Mouse (Mus musculus): ENCODE measurements around the gene Ppa1. TPM values are rescaled to one million over a fixed set of nuclear protein-coding genes. Genes with fewer than 3 reads are reported as not detected.
A peak's percentile ranks its signal among the peaks of the same experiment; 100 is the strongest.
"Not testable (repeated sequence)": the region's sequence is repeated elsewhere in the genome, so short reads cannot be mapped to it uniquely, and the experiment has no call there.

Ppa1 gene
- total RNA-seq (2012; rRNA removed): 165 and 262 TPM in 2 replicates

- Histone ChIP-seq H3K4me3 (ENCODE audit: insufficient read depth in 1 of 2, low read depth in 1 of 2, low read length in 2 of 2, poor library complexity in 1 of 2, severe bottlenecking in 1 of 2) (peak within 1 kb of the TSS; percentile 78 to 86), H3K9ac (ENCODE audit: insufficient read depth, low read depth, low read length, poor library complexity, severe bottlenecking) (peak within 1 kb of the TSS; percentile 91), H3K27ac (ENCODE audit: insufficient read depth, low read depth, low read length, poor library complexity, severe bottlenecking) (peak within 1 kb of the TSS; percentile 41), H3K9me3 (ENCODE audit: control insufficient read depth, insufficient read depth, low read depth, low read length) (no peaks in the 10 kb centered on the region), H3K36me3 (ENCODE audit: control insufficient read depth, insufficient read depth, low read length, poor library complexity, severe bottlenecking) (peaks cover 4% of the 10 kb centered on the region; the same call in 1 of the 2 replicates), H3K4me1 (ENCODE audit: control insufficient read depth in 2 of 2, insufficient read depth in 2 of 2, low read length in 2 of 2, poor library complexity in 1 of 2) (peaks cover 3 to 7% of the 10 kb centered on the region in 2 experiments; a peak in 2 of 4 replicates)
- DNase-seq (ENCODE audit: low read depth, low spot score): peak; percentile 83
- no peak for TF ChIP-seq ZC3H11A (IDR thresholded peaks at IDR 0.05; ENCODE audit: borderline replicate concordance, low read depth, low read length)
- TF ChIP-seq HCFC1 (IDR thresholded peaks at IDR 0.05; ENCODE audit: borderline replicate concordance, insufficient read depth, low read length): 0 out of 2 replicates have a peak, but pooled peaks have one; percentile 8
- in situ Hi-C loops (cut with MboI; ENCODE audit: low sequenced_read_pairs in 2 of 2, unreplicated experiment in 2 of 2): no loop called here
Observed at GRCm38 (mm10) chr10:61647790-61648736, at the start of gene Ppa1. Gene Ppa1, plus strand, starts transcription at chr10:61648552.

DNA sequence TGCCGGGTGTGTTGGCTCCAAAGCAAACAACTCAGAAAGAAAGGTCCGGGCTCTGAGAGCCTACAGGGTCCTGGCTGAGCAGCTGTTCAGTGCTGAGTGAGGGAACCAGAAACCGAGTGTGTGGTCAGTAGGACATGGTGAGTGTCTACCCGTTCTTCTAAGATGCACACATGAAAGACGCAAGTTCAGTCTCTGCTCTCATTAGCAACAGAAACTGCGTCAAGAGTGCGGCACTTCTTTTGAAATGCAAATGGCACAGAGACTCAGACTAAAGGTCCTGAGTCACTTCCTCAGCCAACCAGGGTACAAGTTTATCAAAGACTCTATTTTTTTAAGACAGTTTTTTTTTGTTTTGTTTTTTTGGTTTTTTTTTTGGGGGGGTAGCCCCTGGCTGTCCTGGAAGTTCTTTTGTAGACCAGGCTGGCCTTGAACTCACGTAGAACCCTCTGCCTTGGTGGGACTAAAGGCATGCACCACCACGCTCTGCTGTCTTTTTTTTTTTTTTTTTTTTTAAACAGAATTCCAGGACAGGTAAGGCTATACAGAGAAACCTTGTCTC is 48.7 kb upstream of the Ppa1 start:
- TF ChIP-seq CHD2 (IDR thresholded peaks at IDR 0.05; ENCODE audit: low read depth, low read length): no peak
- no peak for TF ChIP-seq ZC3H11A (IDR thresholded peaks at IDR 0.05; ENCODE audit: borderline replicate concordance, low read depth, low read length)
- no peak; the same call in 1 of the 2 replicates for TF ChIP-seq ZNF384 (IDR thresholded peaks at IDR 0.05; ENCODE audit: low read depth, low read length)
- no peak for TF ChIP-seq HCFC1 (IDR thresholded peaks at IDR 0.05; ENCODE audit: borderline replicate concordance, insufficient read depth, low read length)
- no peak for TF ChIP-seq MAFK (IDR thresholded peaks at IDR 0.05; ENCODE audit: insufficient read depth, low read depth, low read length)
- Histone ChIP-seq H3K27ac (ENCODE audit: insufficient read depth, low read depth, low read length, poor library complexity, severe bottlenecking) (no peak overlapping the region), H3K4me3 (ENCODE audit: insufficient read depth in 1 of 2, low read depth in 1 of 2, low read length in 2 of 2, poor library complexity in 1 of 2, severe bottlenecking in 1 of 2) (no peak overlapping the region), H3K9me3 (ENCODE audit: control insufficient read depth, insufficient read depth, low read depth, low read length) (no peaks in the 10 kb centered on the region), H3K4me1 (ENCODE audit: control insufficient read depth in 2 of 2, insufficient read depth in 2 of 2, low read length in 2 of 2, poor library complexity in 1 of 2) (peaks cover 0 to 3% of the 10 kb centered on the region in 2 experiments; a peak in 1 of 4 replicates), H3K9ac (ENCODE audit: insufficient read depth, low read depth, low read length, poor library complexity, severe bottlenecking) (no peak overlapping the region), H3K36me3 (ENCODE audit: control insufficient read depth, insufficient read depth, low read length, poor library complexity, severe bottlenecking) (no peaks in the 10 kb centered on the region)
- no peak for DNase-seq (ENCODE audit: low read depth, low spot score)
- in situ Hi-C loops (cut with MboI; ENCODE audit: low sequenced_read_pairs in 2 of 2, unreplicated experiment in 2 of 2): no loop called here

GRCm38 (mm10) chr10:61602283-61603033 is 45.9 kb upstream of the Ppa1 start:
- peak; percentile 86 for DNase-seq (ENCODE audit: low read depth, low spot score)
- H3K9me3 ChIP-seq (ENCODE audit: control insufficient read depth, insufficient read depth, low read depth, low read length): no peaks in the 10 kb centered on the region
- H3K4me3 ChIP-seq (ENCODE audit: insufficient read depth in 1 of 2, low read depth in 1 of 2, low read length in 2 of 2, poor library complexity in 1 of 2, severe bottlenecking in 1 of 2): peak overlapping the region; percentile 67 to 83
- H3K9ac ChIP-seq (ENCODE audit: insufficient read depth, low read depth, low read length, poor library complexity, severe bottlenecking): peak overlapping the region; percentile 46
- no peaks in the 10 kb centered on the region for H3K36me3 ChIP-seq (ENCODE audit: control insufficient read depth, insufficient read depth, low read length, poor library complexity, severe bottlenecking)
- in situ Hi-C loops (cut with MboI; ENCODE audit: low sequenced_read_pairs in 2 of 2, unreplicated experiment in 2 of 2): no loop called here
- 0 out of 4 replicates have a peak, but pooled peaks cover 0 to 3% of the 10 kb centered on the region in 2 experiments for H3K4me1 ChIP-seq (ENCODE audit: control insufficient read depth in 2 of 2, insufficient read depth in 2 of 2, low read length in 2 of 2, poor library complexity in 1 of 2)
- no peak overlapping the region for H3K27ac ChIP-seq (ENCODE audit: insufficient read depth, low read depth, low read length, poor library complexity, severe bottlenecking)
- TF ChIP-seq CHD2 (IDR thresholded peaks at IDR 0.05; ENCODE audit: low read depth, low read length): no peak
- TF ChIP-seq ZC3H11A (IDR thresholded peaks at IDR 0.05; ENCODE audit: borderline replicate concordance, low read depth, low read length): peak; percentile 45; the same call in 1 of the 2 replicates
- no peak for TF ChIP-seq ZNF384 (IDR thresholded peaks at IDR 0.05; ENCODE audit: low read depth, low read length)

DNA sequence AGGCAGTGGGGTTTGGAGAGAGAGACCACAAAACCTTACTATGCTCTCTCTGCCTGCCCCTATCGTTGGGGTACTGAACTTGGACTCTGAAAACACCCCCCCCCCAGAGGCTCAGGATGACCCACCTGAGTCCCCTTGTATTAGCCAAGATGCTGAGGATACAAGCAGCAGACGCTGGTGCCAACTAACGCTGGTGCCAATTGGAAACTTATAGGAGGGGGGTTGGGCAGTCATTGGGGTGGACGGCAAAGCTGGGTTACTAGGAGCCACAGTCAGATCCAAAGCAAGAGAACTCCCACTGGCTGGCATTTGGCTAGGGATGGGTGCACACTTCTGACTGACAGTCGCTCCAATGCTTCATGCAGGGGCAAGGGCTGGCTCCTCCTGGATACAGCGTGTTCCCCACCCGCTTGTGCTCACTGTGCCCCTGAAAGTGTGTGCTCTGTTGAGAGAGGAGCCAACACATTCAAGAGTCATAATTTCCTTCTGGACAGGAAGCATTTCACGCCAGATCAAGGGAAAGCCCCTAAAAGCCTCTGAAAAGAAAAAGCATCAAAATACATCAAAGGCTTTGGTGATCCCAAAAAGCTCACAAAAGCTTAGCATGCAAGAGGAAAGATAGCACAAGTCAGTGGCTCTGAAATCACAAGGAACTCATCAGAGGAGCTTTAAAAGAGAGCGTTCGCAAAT is 43.8 kb upstream of the Ppa1 start:
- Histone ChIP-seq H3K9ac (ENCODE audit: insufficient read depth, low read depth, low read length, poor library complexity, severe bottlenecking) (no peak overlapping the region), H3K36me3 (ENCODE audit: control insufficient read depth, insufficient read depth, low read length, poor library complexity, severe bottlenecking) (no peaks in the 10 kb centered on the region)

DNA sequence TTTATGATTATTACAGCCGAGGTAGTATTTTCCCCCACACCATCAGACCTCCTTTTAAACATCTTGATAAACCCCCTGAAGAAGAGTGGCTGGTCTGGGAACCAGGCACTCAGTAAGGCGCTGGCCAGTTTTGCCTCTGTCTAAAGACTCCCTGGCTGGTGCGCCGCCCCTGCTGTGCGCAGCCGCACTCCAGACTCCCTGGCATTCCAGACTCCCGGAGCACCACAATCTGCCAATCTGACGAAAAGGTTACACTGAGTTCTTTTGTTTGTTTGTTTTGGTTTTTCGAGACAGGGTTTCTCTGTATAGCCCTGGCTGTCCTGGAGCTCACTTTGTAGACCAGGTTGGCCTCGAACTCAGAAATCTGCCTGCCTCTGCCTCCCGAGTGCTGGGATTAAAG is 43.0 kb upstream of the Ppa1 start:
- H3K9me3 ChIP-seq (ENCODE audit: control insufficient read depth, insufficient read depth, low read depth, low read length); H3K9ac ChIP-seq (ENCODE audit: insufficient read depth, low read depth, low read length, poor library complexity, severe bottlenecking); H3K4me1 ChIP-seq (ENCODE audit: control insufficient read depth in 2 of 2, insufficient read depth in 2 of 2, low read length in 2 of 2, poor library complexity in 1 of 2); H3K4me3 ChIP-seq (ENCODE audit: insufficient read depth in 1 of 2, low read depth in 1 of 2, low read length in 2 of 2, poor library complexity in 1 of 2, severe bottlenecking in 1 of 2); H3K36me3 ChIP-seq (ENCODE audit: control insufficient read depth, insufficient read depth, low read length, poor library complexity, severe bottlenecking); DNase-seq (ENCODE audit: low read depth, low spot score); H3K27ac ChIP-seq (ENCODE audit: insufficient read depth, low read depth, low read length, poor library complexity, severe bottlenecking); in situ Hi-C loops (cut with MboI; ENCODE audit: low sequenced_read_pairs in 2 of 2, unreplicated experiment in 2 of 2): not testable (repeated sequence)

More for the DNA sequence above, 43.8 kb upstream of the Ppa1 start:
- in situ Hi-C loops (cut with MboI; ENCODE audit: low sequenced_read_pairs in 2 of 2, unreplicated experiment in 2 of 2): no loop called here
- no peak for DNase-seq (ENCODE audit: low read depth, low spot score)
- H3K9me3 ChIP-seq (ENCODE audit: control insufficient read depth, insufficient read depth, low read depth, low read length): no peaks in the 10 kb centered on the region
- no peak overlapping the region for H3K4me3 ChIP-seq (ENCODE audit: insufficient read depth in 1 of 2, low read depth in 1 of 2, low read length in 2 of 2, poor library complexity in 1 of 2, severe bottlenecking in 1 of 2)
- 0 out of 4 replicates have a peak, but pooled peaks cover 0 to under 1% of the 10 kb centered on the region in 2 experiments for H3K4me1 ChIP-seq (ENCODE audit: control insufficient read depth in 2 of 2, insufficient read depth in 2 of 2, low read length in 2 of 2, poor library complexity in 1 of 2)
- H3K27ac ChIP-seq (ENCODE audit: insufficient read depth, low read depth, low read length, poor library complexity, severe bottlenecking): no peak overlapping the region
- TF ChIP-seq ZC3H11A (IDR thresholded peaks at IDR 0.05; ENCODE audit: borderline replicate concordance, low read depth, low read length) (no peak), ZNF384 (IDR thresholded peaks at IDR 0.05; ENCODE audit: low read depth, low read length) (no peak), CHD2 (IDR thresholded peaks at IDR 0.05; ENCODE audit: low read depth, low read length) (no peak), HCFC1 (IDR thresholded peaks at IDR 0.05; ENCODE audit: borderline replicate concordance, insufficient read depth, low read length) (no peak), MAFK (IDR thresholded peaks at IDR 0.05; ENCODE audit: insufficient read depth, low read depth, low read length) (no peak)
